Mouse (Mus musculus) spleen, adult 2 months (tissue): ENCODE results near the gene Chmp5. TPM values are rescaled to one million over a fixed set of nuclear protein-coding genes. Genes with fewer than 3 reads are reported as not detected.
A peak's percentile ranks its signal among the peaks of the same experiment; 100 is the strongest.

Experiments used
- DNase-seq, 2 experiments: peaks; one replicate each; pipeline versions ENCODE4 v3.0.0 to v3.0.0-alpha.2; 2012 to 2021; ENCODE audit warnings: low spot score in 2 of 2, low read depth in 1 of 2
- H3K27ac ChIP-seq: fragments of 200-500 bp; 2 replicates; pipeline ENCODE4 v1.5.1; 2012; ENCODE audit warnings: low read length, inconsistent platforms; ENCODE audit not compliant: insufficient read depth
- H3K27me3 ChIP-seq: fragments of 200-500 bp; 2 replicates; pipeline ENCODE4 v1.6.1; 2012; ENCODE audit warnings: mild to moderate bottlenecking, moderate library complexity, low read length, inconsistent platforms; ENCODE audit not compliant: control insufficient read depth, insufficient read depth
- H3K36me3 ChIP-seq: fragments of 200-500 bp; 2 replicates; pipeline ENCODE4 v1.6.1; 2012; ENCODE audit warnings: mild to moderate bottlenecking, low read length, inconsistent platforms; ENCODE audit not compliant: control insufficient read depth, insufficient read depth
- H3K4me1 ChIP-seq: fragments of 200-500 bp; 2 replicates; pipeline ENCODE4 v1.6.1; 2011; ENCODE audit warnings: inconsistent platforms; ENCODE audit not compliant: control insufficient read depth, insufficient read depth, insufficient read length
- H3K4me3 ChIP-seq: fragments of 200-500 bp; 2 replicates; pipeline ENCODE4 v1.5.1; 2011; ENCODE audit warnings: mild to moderate bottlenecking, inconsistent platforms; ENCODE audit not compliant: insufficient read depth, insufficient read length; ENCODE audit errors: extremely low read depth
- CTCF ChIP-seq: fragments of 200-500 bp; IDR thresholded peaks from 2 replicates; pipeline ENCODE4 v1.5.1; 2011; ENCODE audit warnings: mild to moderate bottlenecking, inconsistent platforms; ENCODE audit not compliant: insufficient read depth, insufficient read length, insufficient replicate concordance; ENCODE audit errors: extremely low read depth
- POLR2A ChIP-seq: fragments of 200-500 bp; IDR thresholded peaks from 2 replicates; pipeline ENCODE4 v1.6.1; 2011; ENCODE audit warnings: low read depth, low read length, inconsistent platforms
- WGBS: fragments of 180-500 bp; shearing (Covaris S2); methylation state at CpG from one replicate; pipeline ENCODE4 v1.1.7; 2018; 5-methylcytosine and 5-hydroxymethylcytosine counted together
- polyA plus RNA-seq: library from polyadenylated mRNA; depleted of rRNA; stranded (reverse); fragments of >200 nt; gene quantifications from 2 replicates; pipeline ENCODE4 v1.2.3, GENCODE M21; 2012; rRNA removed

Gene Chmp5
- 5.8 and 6.2 TPM in 2 replicates for polyA plus RNA-seq

DNA sequence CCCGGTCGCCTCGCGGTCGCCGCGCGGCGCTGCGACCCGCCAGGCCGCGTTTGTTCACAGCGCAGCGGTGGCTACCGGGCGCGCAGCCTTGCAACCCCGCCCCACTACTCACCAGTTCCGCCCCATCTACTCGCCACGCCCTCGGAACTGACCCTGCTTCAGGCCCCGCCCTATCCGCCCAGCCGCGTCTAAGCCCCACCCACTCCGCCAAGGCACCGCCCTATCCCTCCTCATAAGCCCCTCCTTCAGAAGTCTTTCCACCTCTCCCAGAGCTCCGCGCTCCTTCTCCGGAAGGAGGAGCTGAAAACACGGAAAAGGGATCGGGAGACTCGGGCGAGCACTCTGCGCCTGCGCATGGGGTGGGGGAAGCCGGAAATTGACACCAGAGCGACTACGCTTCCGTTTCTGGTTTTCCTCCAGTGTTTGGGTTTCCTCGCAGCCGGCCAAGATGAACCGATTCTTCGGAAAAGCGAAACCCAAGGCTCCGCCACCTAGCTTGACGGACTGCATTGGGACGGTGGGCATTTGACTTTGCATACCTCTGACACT, at the start of gene Chmp5, which contains the start of gene Bag1:
Gene Chmp5, plus strand, starts transcription at position 248 of the 549 bp plus-strand sequence.
Gene Bag1, minus strand, starts transcription at position 135 of the 549 bp plus-strand sequence.
- TF ChIP-seq POLR2A: peak; percentile 85
- no peak for TF ChIP-seq CTCF
- peaks cover 2% of the 10 kb centered on the region; the same call in 1 of the 2 replicates for H3K4me1 ChIP-seq

DNA sequence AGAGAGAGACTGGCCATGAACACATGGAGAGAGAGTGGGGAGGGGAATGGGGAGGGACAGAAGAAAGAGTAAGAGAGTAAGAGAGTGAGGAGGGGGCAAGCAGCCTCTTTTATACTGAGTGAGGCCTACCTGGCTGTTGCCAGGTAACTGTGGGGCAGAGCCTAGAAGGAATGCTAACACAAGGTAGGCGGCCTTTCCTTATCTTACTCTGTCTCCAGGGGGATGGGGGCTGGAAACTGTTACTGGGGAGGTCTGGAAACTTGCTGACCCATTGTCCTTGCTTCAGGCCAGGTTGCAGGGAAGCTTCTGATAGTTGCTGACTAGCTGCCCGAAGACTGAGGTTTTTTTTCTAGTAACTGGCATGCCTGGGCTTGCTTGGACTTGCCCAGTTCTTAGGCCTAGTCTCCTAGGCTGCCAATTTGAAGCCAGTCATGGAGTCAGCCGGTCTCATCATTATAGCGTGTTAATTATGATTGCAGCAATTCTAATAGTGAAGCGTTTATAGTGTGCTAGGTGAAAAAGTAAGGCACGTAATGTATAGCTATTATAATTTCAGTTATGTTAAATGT, 49.6 kb upstream of the Chmp5 start:
- TF ChIP-seq POLR2A: no peak
- no peak for TF ChIP-seq CTCF
- Histone ChIP-seq H3K27ac (no peak overlapping the region), H3K27me3 (no peaks in the 10 kb centered on the region), H3K4me1 (no peaks in the 10 kb centered on the region), H3K36me3 (no peaks in the 10 kb centered on the region), H3K4me3 (no peak overlapping the region)
- DNase-seq: no peak
- 94% methylated on average over 6 of the region's 6 CpGs for WGBS

More for the DNA sequence above, at the start of gene Chmp5, which contains the start of gene Bag1:
- no peaks in the 10 kb centered on the region for H3K27me3 ChIP-seq
- peak within 1 kb of the TSS; percentile 77 for H3K4me3 ChIP-seq
- peaks cover 11% of the 10 kb centered on the region for H3K36me3 ChIP-seq
- DNase-seq: peak; percentile 88 to 97
- under 1% methylated on average over 49 of the region's 50 CpGs for WGBS
- peak within 1 kb of the TSS; percentile 77 for H3K27ac ChIP-seq

DNA sequence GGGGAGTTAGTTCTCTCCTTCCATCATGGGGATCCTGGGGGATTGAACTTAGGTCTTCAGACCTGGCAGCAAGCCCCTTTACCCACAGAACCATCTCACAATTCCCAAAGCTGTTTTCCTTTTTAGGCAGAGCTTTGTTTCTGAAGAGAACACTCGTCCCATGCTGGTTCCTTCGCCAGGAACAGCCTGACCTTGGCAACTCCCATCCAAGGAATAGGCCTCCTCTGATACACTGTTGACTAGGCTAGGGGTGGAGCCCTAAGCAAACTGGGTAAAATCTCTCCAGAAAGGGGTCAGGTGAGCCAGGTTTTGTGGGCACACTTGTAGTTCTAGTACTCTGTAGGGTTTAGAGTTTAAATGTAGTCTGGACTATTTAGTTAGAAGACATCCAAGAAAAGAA, 48.9 kb upstream of the Chmp5 start:
- Histone ChIP-seq H3K4me3 (no peak overlapping the region), H3K4me1 (no peaks in the 10 kb centered on the region), H3K27me3 (no peaks in the 10 kb centered on the region), H3K36me3 (no peaks in the 10 kb centered on the region), H3K27ac (no peak overlapping the region)
- TF ChIP-seq POLR2A: no peak
- DNase-seq: no peak
- 94% methylated on average over 2 of the region's 2 CpGs for WGBS

DNA sequence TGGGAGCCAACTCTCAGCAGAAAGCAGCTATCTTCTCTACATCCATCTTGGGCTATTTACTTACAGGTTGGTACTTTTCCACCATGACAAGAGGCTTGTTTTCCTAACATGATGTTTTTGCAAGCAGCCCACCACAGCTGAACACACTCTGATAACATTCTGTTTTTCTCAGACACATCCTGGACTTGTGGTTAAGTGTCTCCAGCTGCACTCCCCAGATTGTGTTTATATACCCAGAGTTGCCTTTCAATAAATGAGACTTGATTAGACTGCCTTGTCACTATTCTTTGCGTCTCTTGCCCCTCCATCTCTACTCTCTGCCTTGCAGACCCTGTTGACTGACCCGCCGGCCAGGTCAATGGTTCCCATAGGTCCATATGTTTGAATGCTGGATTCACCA, 48.1 kb upstream of the Chmp5 start:
- Histone ChIP-seq H3K4me1 (no peaks in the 10 kb centered on the region), H3K27me3 (no peaks in the 10 kb centered on the region), H3K4me3 (no peak overlapping the region), H3K36me3 (no peaks in the 10 kb centered on the region), H3K27ac (no peak overlapping the region)
- no peak for DNase-seq
- 91% methylated on average over 3 of the region's 3 CpGs for WGBS
- TF ChIP-seq POLR2A: no peak
- no peak for TF ChIP-seq CTCF

DNA sequence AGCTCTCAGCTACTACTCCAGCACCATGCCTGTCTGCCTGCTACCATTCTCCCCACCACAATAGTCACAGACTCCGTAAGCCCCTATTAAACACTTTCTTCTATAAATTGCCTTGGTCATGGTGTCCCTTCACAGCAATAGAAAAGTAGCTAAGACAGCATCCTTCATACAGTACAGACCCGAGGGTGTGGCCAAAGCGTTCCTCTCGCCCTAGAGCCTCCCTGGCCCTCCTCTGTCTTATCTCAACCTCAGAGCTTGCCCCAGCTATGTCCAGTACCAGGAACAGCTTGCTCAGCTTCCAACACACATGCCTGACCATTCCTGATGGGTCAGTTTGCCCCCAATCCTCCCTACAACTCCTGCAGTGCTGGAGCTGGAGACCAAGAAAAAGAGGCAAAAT, 47.6 kb upstream of the Chmp5 start:
- 92% methylated on average over 4 of the region's 4 CpGs for WGBS
- no peak for TF ChIP-seq POLR2A
- no peak for TF ChIP-seq CTCF
- H3K27ac ChIP-seq: no peak overlapping the region

DNA sequence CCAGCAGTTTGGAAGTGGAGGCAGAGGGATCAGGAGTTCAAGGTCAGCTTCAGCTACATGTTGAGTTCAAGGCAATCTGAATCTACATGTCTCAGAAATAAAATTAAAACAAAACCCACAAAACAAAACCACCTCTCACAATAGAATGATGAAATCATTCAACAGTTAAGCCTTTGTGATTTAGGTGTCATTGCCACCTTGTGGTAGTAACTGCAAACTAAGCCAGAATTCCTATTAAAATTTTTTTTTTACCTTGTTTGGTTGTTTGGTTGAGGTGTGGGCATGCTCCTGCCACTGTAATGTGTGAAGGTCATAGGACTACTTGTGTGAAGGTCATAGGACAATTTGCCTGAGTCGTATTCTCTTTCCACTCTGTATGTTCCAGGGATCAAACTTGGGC, 41.9 kb upstream of the Chmp5 start:
- H3K27me3 ChIP-seq: no peaks in the 10 kb centered on the region
- no peaks in the 10 kb centered on the region for H3K36me3 ChIP-seq
- H3K4me3 ChIP-seq: no peak overlapping the region
- peak in 1 of 2 experiments; percentile 27 for DNase-seq
- TF ChIP-seq POLR2A: no peak
- TF ChIP-seq CTCF: no peak
- WGBS: 52% methylated on average over 1 of the region's 1 CpGs
- no peaks in the 10 kb centered on the region for H3K4me1 ChIP-seq
- no peak overlapping the region for H3K27ac ChIP-seq

More for the DNA sequence above, 47.6 kb upstream of the Chmp5 start:
- H3K36me3 ChIP-seq: no peaks in the 10 kb centered on the region
- H3K4me3 ChIP-seq: no peak overlapping the region
- H3K4me1 ChIP-seq: no peaks in the 10 kb centered on the region
- no peaks in the 10 kb centered on the region for H3K27me3 ChIP-seq
- no peak for DNase-seq

DNA sequence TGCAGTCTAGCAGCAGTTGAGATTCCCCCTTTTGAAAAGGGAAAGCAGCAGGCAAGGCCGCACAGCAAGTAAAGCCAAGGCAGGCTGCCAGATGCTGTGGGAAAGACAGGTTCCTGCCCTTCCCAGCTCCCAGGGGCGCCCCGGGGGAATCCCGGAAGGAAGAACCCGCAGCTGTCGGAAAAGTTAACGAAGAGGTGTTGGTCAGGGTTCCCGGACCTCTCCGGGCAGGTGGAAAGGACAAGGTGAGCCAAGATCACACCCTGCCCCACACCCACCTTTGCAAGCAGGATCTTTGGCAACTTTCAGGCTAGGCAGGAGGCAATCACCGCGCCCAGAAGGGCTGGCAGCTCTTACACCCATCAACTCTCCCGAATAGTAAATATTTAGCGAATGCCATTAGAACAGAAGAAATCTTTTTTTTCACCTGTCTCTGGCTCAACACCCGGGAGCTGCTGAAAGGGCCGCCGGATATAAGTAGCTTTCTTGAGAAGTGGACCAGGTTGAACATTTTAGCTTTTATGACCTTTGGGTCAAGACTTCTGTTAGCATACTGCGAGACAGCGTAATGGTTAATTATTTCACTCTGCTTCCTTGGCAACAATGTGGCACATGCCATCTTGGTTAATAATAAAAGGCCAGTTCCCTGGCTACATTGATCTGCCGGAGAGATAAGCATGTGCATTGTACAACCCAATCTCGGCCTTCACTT, 39.8 kb upstream of the Chmp5 start:
- no peak overlapping the region for H3K4me3 ChIP-seq
- H3K36me3 ChIP-seq: no peaks in the 10 kb centered on the region
- DNase-seq: no peak
- no peaks in the 10 kb centered on the region for H3K27me3 ChIP-seq
- 74% methylated on average over 20 of the region's 20 CpGs for WGBS
- no peaks in the 10 kb centered on the region for H3K4me1 ChIP-seq
- no peak for TF ChIP-seq POLR2A
- no peak for TF ChIP-seq CTCF
- H3K27ac ChIP-seq: no peak overlapping the region
